Mouse (Mus musculus) gastrocnemius, postnatal 14 days (tissue): ENCODE results near the gene Cacna2d1. TPM values are rescaled to one million over a fixed set of nuclear protein-coding genes. Genes with fewer than 3 reads are reported as not detected.

Source experiments
- DNase-seq: peaks from one replicate; pipeline ENCODE4 v3.0.0; 2021; ENCODE audit warnings: mixed read lengths
- intact Hi-C: fragments of 180-260 bp; cut with DNase I; formaldehyde crosslinking; loops from one replicate; pipeline ENCODE4 v1.15.1; 2025; ENCODE audit warnings: low total_unique reads
- total RNA-seq, 2 experiments: library from RNA; stranded (reverse); gene quantifications; 2 replicates each; pipeline ENCODE4 v1.2.3; 2021

The Cacna2d1 gene
- total RNA-seq, 2 experiments from 2014 or later: 294 TPM

DNA sequence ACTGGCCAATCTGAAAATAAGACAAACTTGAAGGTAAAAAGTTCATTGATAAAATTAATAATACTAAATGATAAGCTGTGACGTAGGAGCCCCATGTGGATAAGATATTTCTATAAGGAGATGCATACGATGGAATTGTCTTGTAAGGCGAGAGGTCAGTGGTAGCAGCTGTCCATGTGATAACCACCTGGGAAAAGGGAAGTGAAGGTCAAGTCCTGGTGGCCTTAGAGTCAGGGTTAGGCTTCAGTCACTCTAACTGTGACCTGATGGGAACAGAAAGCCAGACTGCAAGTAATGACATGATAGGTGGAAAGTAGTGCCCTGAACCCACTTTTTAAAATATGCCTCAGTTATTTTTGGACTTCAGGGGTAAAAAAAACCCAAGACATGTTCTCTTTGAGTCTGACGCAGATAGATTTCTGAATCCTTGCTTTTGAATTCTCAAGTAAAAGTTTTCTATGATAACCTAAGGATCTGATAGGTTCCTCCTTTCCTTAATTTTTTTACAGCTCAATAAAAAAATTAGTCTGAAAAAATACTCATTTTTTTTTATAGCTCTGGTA lies 383.3 kb downstream of the Cacna2d1 start:
- intact Hi-C loops: no loop called here
- no peak for DNase-seq

DNA sequence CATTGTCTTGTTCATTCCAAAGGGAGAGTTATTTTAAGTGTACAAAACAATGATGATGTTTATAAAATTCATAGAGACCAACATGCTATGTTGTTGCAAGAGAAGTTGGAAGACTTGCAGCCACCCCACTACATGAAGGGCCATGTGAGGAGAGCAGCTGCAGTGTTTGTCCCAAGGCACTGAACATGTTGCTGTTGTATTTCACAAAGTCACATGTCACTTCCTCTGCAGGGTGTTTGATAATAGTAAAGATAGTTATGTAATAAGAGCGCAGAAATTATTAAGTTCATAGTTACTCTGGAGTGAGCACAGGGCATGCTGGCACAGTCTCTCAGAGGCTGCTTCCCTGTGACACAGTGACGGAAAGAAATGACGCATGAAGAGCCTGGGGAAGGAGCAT lies 392.1 kb downstream of the Cacna2d1 start:
- DNase-seq: no peak
- intact Hi-C loops: no loop called here

DNA sequence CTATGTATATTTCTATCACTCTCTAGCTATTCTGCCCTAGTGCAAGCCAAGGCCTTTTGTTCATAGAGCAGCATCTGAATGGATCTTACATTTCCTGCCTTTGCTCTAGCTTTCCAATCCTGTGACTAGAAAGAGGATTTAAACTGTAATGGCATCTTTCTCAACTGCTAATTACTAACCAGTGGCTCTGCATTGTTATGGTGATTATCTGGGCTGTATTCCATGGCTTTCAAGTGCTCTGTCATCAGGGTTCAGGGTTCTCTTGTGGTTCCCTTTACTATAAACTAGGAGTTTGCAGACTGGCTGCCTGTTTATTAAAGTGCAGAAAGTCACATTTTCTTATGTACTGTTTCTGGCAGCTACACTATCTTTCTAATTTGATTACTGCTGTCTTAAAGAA lies 410.9 kb downstream of the Cacna2d1 start:
- intact Hi-C loops: no loop called here
- DNase-seq: no peak

GRCm38 (mm10) chr5:16355816-16356215 lies 421.3 kb downstream of the Cacna2d1 start:
- no peak for DNase-seq
- intact Hi-C loops: no loop called here

DNA sequence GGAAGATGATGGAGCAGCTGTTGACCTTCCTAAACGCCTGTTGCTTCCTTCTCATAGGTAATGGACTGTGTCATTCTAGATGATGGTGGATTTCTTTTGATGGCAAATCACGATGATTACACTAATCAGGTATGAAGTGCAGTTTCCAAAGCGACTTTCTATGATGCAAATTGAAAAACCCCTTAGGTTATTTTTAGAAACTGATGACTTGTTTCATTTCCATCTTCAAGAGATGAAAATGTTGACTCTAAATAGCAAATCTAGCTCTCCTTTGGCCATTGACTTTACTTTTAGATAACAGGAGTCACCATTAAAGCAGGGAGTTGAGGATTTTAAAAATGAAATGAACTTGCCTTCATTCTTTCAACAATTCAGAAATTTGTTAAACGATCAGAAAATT lies 423.2 kb downstream of the Cacna2d1 start:
- DNase-seq: no peak
- intact Hi-C loops: no loop called here

DNA sequence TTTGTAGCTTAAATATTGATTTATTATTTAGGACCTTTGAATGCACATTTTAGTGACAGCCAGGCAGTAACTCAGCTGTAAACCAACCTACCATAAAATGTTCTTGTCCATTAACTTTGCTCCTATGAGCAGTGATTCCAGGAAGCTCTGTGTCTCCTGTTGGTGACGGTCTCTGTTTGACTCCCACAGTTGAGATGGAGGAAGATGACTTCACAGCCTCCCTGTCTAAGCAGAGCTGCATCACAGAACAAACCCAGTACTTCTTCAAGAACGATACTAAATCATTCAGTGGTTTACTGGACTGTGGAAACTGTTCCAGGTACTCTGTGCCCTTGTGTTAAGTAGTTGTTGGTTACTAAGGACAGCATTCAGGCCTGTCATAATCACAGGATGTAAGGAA lies 427.6 kb downstream of the Cacna2d1 start:
- DNase-seq: no peak
- intact Hi-C loops: no loop called here

DNA sequence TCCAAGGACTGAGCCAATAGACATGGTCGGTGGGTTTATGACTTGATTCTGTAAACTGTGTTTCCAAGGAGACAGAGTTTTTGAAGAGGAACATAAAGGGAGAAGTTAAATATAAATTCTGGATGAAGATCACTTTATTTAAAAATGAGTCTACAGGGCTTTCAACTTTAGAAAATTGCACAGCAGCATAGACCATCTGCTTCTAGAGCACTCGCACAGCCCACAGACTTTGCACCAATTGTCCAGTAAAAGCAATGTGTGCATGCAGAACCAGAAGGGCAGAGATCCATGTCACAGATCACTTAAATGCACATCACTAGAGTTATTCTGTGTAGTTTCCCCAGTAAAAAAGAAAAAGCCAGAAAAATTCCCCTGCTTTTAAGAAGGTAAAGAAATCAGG lies 428.7 kb downstream of the Cacna2d1 start:
- DNase-seq: no peak
- intact Hi-C loops: no loop called here

DNA sequence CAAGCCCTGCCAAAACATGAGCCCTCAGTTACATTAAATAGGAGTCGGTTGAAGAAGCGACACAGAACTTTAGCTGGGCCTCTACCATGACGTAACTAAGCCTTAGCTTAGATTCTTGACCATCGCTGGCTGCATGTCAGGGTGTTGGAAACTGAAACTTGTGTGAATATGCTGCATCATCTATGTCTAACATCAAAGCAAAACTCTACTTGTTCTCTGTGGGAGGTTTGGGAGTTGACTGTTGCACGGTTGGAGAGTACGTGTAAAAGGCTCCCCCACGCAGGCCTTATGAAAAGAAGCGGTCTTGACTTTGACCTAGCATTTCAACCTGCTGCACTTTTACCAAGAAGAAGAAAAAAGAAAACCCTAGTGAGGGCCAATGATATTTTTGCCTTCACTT lies 436.2 kb downstream of the Cacna2d1 start:
- intact Hi-C loops: no loop called here

DNA sequence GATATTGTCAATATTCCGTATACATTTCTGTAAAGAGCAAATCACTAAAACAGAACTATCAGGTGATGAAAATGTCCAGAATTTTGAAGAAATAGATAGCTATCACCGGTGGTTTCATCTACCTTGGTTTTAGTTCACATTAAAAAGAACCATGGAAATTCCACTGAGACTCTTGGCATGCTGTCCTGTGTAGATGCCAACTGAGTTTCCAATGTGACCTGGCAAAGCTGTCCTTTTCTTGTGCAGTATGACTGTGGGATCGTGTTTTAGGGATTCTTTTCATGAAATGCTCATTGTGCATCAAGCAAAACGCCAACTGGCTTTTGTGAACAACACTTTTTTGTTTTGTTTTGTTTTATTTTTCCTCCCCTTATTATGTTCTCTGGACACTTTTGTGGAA lies 439.5 kb downstream of the Cacna2d1 start:
- intact Hi-C loops: no loop called here
- DNase-seq: no peak

More for the DNA sequence above, 436.2 kb downstream of the Cacna2d1 start:
- DNase-seq: no peak

DNA sequence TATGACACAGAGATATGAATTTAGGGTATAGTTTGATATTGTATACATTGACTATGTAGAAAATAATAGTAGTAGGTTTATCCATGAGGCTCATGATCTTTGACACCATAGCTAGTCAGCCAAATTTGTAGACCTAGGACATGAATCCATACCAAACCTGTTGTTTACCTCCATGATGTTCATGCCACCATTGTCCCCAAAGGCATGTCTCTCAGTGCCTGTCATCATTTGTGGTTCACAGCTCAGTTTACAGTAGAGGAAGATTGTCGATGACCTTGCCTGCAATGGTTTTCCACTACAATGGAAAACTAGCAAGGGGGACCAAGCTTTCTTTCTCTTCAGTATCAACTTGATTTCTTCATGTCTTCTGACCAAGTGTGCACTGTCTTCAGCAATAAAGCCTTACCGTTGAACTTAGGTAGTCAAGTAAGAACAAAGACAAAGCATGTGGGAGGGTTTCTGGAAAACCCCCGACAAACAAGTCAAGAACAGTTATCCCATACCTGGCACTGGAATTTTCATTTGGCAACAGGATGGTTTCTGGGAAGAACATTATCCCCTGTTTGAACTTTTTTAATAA lies 441.9 kb downstream of the Cacna2d1 start:
- no peak for DNase-seq
- intact Hi-C loops: no loop called here

DNA sequence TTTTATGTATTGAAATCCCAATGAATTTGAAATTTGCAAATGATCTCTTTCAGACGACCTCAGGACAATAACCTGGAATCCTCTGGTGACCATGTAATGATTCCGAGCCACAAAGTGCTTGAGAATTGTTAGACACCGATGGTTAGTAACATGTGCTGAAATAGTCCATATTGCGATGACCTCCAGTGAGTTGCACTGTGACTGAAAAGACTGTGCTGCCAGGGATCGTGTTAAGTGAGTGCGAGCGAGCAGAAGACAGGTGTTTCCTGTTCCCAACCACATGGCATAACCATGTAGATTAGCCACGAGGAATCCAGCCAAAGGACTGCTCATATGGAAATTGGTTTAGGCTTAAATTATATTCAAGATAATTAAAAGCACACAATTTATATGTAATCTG lies 475.5 kb downstream of the Cacna2d1 start:
- DNase-seq: no peak
- intact Hi-C loops: no loop called here

GRCm38 (mm10) chr5:16414693-16415092 lies 480.2 kb downstream of the Cacna2d1 start:
- DNase-seq: no peak
- intact Hi-C loops: no loop called here

DNA sequence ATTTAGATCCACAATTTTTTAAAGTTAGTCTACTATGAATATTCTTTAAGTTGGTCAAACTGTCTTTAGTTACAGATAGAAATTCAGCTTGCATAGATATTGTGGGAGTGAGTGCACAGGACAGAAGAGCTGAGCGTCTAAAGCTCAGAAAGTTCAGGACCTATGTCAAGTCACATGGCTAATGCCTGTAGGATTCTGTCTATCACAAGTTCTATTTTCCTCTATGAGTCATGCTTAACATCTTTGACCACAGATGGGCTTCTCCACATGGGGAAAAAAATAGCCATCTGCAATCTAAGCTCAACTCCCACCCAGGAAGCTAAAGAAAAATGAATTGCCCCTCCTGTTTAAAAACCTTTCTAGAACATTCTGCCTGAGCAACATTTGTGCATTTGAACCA lies 483.5 kb downstream of the Cacna2d1 start:
- intact Hi-C loops: no loop called here
- DNase-seq: no peak

DNA sequence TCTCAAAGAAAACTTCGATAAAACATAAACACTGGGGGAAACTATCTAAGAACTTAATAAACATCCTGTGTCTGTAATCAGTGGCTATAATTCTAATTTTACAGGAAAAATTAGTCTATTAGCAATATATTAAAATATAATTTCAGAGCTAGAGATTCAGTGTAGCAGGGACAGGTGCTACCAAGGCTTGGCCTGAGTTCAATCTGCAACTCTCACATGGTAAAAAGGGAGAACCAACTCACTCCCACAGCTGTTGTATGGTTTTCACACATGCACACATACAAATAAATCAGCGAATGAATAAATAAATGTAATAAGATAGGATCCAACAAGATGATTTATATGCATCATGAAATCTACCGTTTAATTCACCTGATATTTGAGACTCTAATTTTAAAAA lies 484.0 kb downstream of the Cacna2d1 start:
- no peak for DNase-seq

More for the DNA sequence above, 484.0 kb downstream of the Cacna2d1 start:
- intact Hi-C loops: no loop called here

Other genes with a start within 250 kb of the Cacna2d1 start
- not detected for gene Speer4c, start 220.4 kb upstream of the Cacna2d1 start, total RNA-seq